Comparison of ENCODE assay signal across 8 mouse cellular contexts in the genomic region with DNA sequence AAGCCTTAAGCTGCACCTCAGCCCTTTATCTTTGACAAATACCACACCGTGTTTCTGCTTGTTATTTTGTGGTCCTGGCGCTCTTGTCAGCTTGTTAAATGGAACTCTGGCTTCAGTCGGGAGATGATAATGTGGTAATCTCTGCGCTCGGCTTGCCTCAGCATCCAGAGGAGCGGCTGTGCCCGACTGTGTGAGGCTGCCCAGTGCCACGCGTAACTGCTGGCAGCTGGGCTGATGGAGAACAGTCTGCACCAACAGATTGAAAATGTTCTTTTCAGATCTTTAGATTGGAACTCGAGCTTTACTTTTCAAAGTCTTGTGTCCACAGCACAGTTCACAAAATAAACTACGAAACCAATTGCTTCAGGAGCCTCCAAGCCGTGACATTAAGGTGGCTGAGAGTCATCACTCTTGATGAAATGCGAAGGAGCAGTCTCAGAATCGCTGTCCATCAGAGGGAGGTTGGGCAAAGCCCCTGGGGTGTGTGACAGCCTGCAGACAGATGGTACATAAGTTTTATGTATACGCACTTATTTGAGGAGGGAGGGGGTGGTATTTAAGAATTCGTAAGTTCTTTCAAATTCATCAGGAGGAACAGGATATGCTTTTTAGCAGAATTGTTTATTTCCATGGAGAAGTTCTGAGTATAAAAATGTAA.
DNase-seq lines count a peak whose midpoint lies in the region; ATAC-seq lines count a peak whose summit lies in the region.

No protein-coding gene starts in this region.

- ATAC-seq in heart, embryonic 12.5 days (ENCODE audit: insufficient number of reproducible peaks, low FRiP score): no peak
- no peak for ATAC-seq in limb, embryonic 13.5 days (ENCODE audit: low FRiP score, low read depth)

- intact Hi-C loops in heart, postnatal 25 days (cut with DNase I): no loop called here

- no peak overlapping the region for H3K27ac ChIP-seq in heart, embryonic 12.5 days (ENCODE audit: poor library complexity, severe bottlenecking)
- H3K27ac ChIP-seq in limb, embryonic 13.5 days: no peak overlapping the region

- no peaks in the 10 kb centered on the region for H3K36me3 ChIP-seq in heart, embryonic 12.5 days
- no peaks in the 10 kb centered on the region for H3K36me3 ChIP-seq in limb, embryonic 13.5 days

- H3K4me2 ChIP-seq in heart, embryonic 12.5 days: peak overlapping the region; percentile 61
- peak overlapping the region; percentile 52 for H3K4me2 ChIP-seq in limb, embryonic 13.5 days (replicated peaks)

- H3K27me3 ChIP-seq in heart, embryonic 12.5 days (replicated peaks): no peaks in the 10 kb centered on the region
- H3K27me3 ChIP-seq in limb, embryonic 13.5 days: no peaks in the 10 kb centered on the region

- no peak for DNase-seq in heart, postnatal 25 days (ENCODE audit: low spot score)
- peak; percentile 17 to 25 for DNase-seq in cerebellum, postnatal 25 days
- peak; percentile 19 to 50 for DNase-seq in frontal cortex, postnatal 36 days (ENCODE audit: low spot score in 2 of 2)
- DNase-seq in telencephalon, adult 2 months (ENCODE audit: low read depth, low spot score): peak; percentile 26
- no peak for DNase-seq in urinary bladder, postnatal 4 days (ENCODE audit: low spot score in 2 of 2)
- DNase-seq in lung, postnatal 36 days: no peak

- H3K4me1 ChIP-seq in heart, embryonic 12.5 days (replicated peaks): peaks cover 10% of the 10 kb centered on the region
- peaks cover 41% of the 10 kb centered on the region for H3K4me1 ChIP-seq in limb, embryonic 13.5 days

- peak overlapping the region; percentile 20; the same call in 1 of the 2 replicates for H3K4me3 ChIP-seq in heart, embryonic 12.5 days
- H3K4me3 ChIP-seq in limb, embryonic 13.5 days: no peak overlapping the region

- no peak overlapping the region for H3K9ac ChIP-seq in heart, embryonic 12.5 days
- peak overlapping the region; percentile 31; the same call in 1 of the 2 replicates for H3K9ac ChIP-seq in limb, embryonic 13.5 days

- no peaks in the 10 kb centered on the region for H3K9me3 ChIP-seq in heart, embryonic 12.5 days (replicated peaks)
- H3K9me3 ChIP-seq in limb, embryonic 13.5 days: no peaks in the 10 kb centered on the region

- 11% methylated on average over 16 of the region's 16 CpGs for WGBS in heart, embryonic 12.5 days
- 18% methylated on average over 16 of the region's 16 CpGs for whole genome bisulfite sequencing in limb, embryonic 13.5 days

Comparison
In these comparisons a context has a peak if more than half of its experiments do, and no peak if none do; other contexts are left out.
1. DNase-seq: peak in cerebellum, postnatal 25 days (2 of 2), frontal cortex, postnatal 36 days (2 of 2) and telencephalon, adult 2 months (single experiment); none in heart, postnatal 25 days (single experiment), urinary bladder, postnatal 4 days (0 of 2) and lung, postnatal 36 days (single experiment).